Mouse (Mus musculus) frontal cortex, postnatal 10 days (tissue): Measurements from ENCODE around the gene Cyp2d11.

Source experiments
- DNase-seq, 2 experiments: peaks; one replicate each; pipeline ENCODE4 v3.0.0; 2022; ENCODE audit warnings: low spot score in 2 of 2, mixed read lengths in 1 of 2

Cyp2d11 gene

DNA sequence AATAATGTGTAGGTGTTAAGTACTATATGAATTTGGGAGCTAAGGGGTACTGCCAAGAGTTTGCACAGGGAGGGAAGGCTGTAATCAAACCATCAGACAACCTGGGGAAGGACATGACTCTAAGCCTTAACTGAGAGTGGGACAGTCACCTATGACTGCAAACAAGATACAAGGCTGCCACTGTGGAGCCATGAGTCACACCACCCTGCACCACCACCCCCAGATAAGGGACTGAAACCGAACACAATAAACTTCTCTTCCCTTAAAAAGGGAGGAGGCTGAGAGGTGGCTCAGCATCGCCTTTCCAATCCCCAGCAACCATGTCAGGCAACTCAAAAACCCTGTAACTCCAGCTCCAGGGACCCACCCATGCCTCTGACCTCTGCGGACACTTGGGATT, 42.3 kb downstream of the Cyp2d11 start:
- DNase-seq = no peak

DNA sequence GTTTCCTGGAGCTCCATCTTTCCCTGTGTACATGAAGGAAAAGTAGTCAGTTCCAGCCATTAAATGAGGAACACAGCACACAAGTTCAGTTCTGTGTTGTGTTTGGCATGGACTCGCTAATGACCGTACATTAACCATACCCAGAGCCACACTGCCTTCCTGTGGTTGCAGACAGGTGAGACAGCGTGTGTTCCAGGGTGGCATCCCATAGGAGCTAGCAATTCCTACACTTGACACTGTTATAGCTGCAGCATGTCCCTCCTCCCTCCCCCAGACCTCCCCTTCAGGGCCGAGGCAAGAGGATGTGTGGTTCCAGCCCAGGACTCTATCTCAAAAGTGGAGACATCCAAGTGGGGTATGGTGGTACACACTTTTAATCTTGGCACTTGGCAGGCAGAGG, 43.5 kb downstream of the Cyp2d11 start:
- DNase-seq = no peak

DNA sequence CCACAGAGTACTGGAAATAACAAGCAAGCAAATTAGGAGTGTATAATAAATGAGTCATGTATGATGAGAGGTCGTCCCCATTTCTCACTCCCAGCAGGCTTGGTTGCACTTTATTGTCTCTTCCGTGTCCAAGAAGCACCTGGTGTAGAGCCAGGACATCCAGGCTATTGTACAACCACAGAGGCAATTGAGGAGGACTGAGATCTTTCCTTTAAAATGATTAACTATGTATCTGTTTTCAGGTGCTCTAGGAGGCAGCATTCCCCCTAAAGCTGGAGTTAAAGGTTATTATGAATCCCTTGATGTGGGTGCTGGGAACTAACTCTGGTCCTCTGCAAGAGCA, 44.9 kb downstream of the Cyp2d11 start:
- DNase-seq = no peak

DNA sequence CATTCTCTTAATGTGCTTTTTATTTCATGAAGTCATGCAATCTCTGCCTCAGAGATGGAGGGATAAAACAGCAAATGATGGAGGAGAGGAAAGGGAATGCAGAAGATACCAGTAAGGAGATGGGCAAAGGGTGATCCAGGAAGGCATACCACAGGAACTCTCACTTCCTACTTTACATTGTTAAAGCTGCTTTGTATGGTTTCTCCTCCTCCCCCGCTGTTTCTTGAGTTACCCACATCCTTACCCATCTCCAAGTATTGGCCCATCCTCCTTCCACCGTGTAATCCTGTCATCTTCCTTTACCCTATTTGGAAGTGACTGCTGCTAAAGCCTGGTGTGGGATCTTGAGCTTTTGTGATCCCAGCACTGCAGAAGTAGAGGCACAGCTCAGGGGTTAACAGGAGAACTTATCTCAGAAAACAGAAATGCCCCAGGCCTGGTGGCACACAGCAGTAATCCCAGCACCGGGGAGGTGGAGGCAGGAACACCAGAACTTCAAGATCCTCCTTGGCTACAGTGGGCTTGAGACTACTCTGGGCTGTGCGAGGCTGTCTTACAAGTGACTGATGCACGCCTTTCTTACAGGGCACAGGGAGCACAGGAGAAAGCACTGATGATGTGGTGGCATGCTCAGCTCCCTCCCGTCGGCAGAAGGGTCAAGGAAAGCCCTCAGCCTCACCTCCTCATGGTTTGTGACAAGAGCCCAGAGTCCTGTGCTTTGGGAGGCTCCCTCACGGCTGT, 45.4 kb downstream of the Cyp2d11 start:
- no peak for DNase-seq

DNA sequence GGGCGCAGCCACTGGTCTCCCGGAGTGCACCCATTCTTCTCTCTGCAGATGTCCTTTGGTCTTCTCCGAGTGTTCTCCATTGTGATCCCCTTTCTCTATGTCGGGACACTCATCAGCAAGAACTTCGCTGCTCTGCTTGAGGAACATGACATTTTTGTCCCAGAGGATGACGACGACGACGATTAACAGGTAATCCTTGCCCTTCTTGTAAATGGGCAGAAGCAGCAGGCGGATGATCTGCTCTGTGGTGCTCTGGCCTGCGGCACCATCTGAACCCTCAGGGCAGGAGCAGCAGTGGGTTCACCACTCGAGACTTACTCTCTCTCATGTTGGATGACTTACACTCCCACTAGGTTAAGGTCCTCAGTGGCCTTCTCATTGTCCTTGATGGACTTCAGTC, 46.0 kb downstream of the Cyp2d11 start:
- no peak for DNase-seq

DNA sequence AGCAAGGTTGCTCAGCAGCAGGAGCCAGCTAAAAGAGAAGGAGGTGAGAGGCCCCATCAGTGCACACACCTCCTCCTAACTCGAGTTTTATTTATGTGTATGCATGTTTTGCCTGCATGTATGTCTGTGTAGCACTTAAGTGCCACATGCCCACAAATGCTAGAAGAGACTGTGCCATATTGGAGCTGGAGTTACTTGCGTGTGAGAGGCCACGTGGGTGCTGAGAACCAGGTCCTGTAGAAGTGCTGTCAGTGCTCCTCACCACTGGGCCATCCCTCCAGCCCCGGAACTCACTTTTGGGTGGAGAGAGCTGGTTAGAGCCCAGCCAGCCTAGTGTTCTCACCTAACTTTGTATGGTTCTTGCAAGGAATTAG, 46.5 kb downstream of the Cyp2d11 start:
- DNase-seq = no peak

DNA sequence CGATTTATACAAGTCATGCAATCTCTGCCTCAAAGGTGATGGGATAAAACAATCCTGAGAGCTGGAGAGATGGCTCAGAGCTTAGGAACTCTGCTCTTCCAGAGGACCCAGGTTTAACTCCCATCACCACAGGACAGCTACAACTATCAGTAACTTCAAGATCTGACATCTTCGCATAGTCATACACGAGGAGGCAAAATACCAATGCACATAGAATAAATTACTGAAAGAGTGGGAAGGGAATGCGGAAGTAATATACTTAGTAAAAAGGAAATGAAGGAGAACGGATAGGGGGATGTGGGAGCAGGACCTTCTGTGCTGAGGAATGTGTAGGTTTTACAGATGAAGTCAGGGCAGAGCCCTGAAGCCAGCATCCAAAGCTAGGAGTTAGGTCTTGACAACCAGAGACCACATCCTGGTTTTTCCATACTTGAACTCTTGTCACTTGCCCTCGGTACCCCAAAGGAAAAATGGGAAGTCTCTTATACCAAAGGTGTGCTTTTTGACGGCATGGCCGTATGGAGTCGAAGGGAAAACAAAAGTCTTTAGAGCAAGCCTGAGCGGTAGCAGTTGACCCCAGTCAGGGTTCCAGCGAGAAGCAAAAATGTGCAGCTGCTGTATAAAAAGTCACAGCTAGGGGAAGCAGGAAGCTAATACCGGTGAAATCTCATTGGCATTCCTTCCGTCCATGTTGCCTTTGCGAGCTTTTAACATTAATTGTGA, 47.1 kb downstream of the Cyp2d11 start:
- DNase-seq = no peak

DNA sequence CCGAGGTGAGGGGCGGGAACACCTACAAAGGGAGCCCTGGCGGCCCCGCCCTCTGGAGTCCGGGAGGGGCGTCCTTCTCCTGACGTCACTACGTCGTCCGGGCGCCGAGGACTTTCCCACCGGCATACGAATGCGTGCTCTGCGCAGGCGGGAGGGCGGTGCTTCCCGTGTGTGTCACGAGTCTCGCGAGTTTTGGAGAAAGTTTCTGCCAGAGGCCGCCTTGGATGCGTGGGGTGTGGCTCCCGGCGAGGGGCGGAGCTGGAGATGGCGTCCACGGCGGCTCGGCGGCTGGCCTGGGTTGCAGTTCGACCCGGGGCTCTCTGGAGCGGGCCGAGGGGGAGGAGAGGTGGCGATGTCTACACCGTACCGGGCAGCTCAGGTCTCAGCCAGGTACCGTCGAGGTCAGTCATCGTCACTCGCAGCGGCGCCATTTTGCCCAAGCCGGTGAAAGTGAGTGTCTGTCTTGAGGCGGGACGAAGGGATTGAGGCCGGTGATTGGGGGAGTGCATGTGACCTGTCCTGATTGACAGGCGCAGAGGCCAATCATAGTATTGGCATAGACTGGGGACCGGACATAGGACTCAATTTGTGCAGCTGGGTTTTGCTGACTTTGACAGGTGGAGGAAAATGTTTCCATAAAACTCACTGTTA, 47.9 kb downstream of the Cyp2d11 start:
- peak; percentile 95 to 97 for DNase-seq

DNA sequence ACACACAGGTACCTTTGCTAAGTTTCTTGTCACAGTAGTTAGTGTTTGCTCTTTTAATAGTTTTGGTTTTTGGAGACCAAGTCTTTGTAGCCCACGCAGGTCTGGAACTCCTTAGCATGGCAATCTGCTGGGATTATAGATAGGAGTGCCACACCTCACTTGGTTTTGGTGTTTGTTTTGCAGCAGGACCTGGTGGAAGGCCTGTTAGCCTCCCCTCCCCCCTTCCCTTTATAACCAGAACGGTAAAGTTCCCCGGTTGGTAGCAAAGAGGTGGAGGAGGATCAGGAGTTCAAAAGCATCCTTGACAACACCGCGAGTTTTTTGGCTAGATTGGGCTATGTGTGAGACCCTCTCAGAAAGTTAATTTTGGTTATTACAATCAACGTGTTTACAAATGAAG, 48.9 kb downstream of the Cyp2d11 start:
- DNase-seq = no peak

DNA sequence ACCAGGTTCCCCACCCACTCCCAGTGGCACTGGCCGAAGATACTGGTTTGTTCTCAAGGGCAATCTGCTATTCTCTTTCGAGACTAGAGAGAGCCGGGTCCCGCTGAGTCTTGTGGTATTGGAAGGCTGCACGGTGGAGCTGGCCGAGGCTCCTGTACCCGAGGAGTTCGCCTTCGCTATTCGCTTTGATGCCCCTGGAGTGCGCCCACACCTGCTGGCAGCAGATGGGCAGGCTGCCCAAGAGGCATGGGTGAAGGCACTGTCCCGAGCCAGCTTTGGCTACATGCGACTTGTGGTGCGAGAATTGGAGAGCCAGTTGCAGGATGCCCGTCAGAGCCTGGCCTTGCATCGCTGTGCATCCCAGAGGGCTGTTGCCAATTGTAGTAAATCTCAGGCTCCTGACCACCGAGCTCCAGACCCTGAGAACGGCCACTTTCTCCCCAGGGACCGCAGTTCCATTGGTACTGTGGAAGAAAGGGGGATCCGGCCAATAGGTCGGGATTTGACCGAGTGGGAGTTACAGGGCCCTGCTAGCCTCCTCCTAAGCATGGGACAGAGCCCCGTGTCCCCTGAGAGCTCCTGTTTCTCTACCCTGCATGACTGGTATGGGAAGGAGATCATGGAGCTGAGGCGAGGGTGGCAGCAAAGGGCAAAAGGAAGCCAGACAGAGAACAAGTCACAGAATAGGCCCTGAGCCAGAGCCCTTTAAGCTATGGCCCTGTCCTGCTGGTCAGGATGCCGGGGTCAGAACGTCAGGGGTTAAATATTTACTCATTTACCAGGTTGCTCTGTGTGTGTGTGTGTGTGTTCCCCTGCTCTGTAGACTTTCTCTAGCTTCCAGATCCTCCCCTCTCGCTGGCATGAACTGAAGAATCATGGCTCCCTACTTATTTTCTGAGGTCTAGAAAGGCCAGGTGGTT, 50.2 kb downstream of the Cyp2d11 start:
- DNase-seq = no peak

DNA sequence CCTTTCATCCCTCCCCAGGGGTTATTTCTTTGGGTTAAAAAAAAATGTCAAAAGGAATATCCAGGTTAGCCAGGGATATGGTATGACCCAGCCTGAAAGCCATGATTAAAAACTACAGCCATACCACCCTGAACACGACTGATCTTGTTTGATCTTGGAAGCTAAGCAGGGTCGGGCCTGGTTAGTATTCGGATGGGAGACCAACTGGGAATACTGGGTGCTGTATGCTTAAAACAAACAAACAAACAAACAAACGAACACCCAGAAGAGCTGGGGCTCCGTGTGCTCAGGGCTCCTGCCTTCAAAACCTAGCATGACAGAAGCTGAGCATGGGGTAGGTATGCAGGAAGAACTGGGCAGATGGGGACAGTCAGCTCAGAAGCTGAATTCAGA, 51.3 kb downstream of the Cyp2d11 start:
- no peak for DNase-seq

DNA sequence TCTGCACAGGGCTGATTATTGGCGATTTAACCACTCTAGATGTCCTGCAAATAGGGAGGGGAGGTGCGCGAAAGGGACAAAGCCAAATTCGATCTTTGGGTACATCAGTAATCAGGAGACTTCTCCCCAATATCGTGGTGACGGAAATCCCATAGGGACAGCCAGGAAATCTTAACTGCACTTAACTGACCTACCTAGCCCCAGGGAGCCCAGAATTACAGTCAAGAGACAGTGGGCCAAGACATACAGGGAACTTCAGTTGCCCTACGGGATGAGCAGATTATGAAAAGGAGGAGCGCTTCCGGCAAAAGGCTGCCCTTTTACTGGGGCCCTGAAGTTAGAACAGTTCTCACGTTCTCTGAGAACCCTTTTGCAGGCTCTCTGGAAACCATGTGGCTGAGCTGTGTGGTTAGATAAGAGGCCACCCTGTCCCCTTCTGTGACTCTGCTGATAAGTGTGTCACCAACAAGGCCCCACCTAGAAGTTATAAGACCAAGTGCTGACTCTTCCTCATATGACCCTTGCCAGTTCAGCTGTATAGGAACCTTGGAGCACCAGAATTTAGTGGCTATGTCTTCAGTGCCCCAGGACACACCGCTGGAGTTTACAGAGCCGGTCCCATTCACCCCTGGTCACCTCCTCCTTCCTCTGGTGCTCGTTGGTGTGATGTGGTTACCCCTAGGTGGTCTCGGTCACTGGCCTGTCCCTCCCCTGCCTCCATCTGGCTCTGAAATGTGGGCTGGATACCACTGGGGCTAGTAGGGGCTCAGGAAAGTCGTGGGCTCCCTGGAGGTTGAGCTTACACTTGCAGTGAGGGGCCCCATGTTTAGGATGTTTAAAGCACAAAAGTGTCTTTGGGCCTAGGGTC, 51.9 kb downstream of the Cyp2d11 start:
- DNase-seq = no peak

DNA sequence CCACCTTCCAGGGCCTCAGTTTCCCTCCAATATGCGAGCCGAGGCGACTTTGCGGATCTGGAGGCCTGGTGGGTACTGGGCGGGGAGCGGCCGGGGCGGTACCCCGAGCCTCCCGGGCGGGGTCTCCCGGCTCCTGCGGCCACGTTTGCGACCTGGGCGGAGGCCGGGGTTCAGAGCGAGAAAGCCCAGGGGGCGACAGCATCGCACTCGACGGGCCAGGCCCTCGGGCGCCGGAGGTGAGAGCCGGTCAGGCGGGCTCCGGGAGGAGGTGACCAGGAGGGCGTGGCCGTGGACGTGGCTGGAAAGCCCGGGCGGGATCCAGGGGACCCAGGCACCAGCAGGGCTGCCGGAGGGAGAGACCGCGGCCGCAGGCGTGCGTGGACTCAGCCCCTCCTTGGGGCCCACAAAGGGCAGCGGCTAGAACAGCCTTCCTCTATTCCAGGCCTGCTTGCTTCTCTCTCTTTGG, 52.8 kb downstream of the Cyp2d11 start:
- DNase-seq = no peak

DNA sequence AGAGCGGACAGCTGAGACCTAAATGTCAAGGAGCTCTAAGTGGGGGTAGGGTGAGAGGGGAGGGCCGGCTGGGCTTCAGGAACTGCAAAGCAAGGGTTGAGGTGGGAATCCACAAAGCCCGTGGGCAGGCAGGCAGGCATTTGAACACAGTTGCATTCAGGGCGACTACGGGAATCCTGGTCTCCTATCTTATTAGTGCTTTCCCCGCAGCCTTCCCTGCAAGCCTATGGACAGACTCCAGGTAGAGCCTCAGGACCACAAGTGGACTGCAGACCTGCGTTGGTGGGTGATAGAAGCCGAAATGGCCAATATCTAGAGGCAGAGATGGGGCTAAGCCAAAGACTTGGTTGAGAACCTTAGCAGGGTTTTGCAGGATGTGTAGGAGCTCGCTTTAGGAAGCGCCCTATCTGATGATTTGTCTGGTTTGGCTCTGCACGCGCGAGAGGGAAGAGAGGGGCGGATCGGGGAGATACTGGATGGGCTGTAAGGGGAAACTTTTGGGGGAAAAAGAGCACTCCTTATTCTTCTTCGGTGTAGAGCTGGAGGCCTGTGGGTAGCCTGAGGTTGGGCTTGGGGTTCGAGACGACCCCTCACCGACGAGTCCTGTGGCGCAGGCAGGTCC, 53.3 kb downstream of the Cyp2d11 start:
- DNase-seq = no peak

DNA sequence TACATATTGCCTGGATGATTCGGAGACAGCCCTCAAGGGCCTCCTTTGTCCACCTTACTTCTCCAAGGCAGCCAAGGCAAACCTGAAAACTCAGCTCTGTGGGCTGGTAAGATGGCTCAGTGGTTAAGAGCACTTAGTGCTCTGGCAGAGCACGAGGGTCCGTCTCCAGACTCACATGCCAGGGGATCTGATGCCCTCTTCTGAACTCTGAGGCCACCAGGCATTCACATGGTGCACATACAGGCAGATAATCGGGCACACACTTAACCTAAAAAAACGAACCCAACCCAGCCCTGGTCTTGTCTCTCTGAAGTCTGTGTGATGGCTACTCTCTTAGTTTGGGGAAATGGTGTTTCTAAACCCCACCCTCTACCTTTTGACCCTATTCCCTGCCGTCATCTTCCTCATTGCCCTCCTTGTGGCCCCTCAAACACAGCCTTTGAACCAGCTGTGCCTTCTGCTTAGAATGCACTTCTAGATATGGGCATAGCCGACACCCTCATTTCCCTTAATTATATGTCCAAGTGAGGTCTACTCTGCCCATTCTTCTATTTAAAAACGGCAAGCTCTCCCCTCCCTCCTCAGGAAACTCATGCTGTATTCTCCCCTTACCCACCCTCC, 54.1 kb downstream of the Cyp2d11 start:
- DNase-seq = no peak
